Mouse (Mus musculus) MEL (cell line): ENCODE measurements around the gene Thoc6.

Experiments
- BHLHE40 ChIP-seq: IDR thresholded peaks from 2 replicates; pipeline ENCODE4 v1.6.1; 2012; ENCODE audit warnings: low read depth, mild to moderate bottlenecking, inconsistent platforms, low read length, improper control_type of control experiment, borderline replicate concordance
- CTCF ChIP-seq, 3 experiments: IDR thresholded peaks in 2 of 3; conservative IDR thresholded peaks in 1 of 3; 2 replicates each; pipeline ENCODE4 v1.5.1; 2011 to 2012; ENCODE audit warnings: low read length in 3 of 3, low read depth in 2 of 3, mild to moderate bottlenecking in 2 of 3, improper control_type of control experiment in 1 of 3, inconsistent platforms in 1 of 3, mixed read lengths in 1 of 3, moderate library complexity in 1 of 3; ENCODE audit not compliant: control insufficient read depth in 1 of 3, insufficient read depth in 1 of 3, poor library complexity in 1 of 3, severe bottlenecking in 1 of 3
- EP300 ChIP-seq, 2 experiments: IDR thresholded peaks; 2 replicates each; pipeline ENCODE4 v1.6.1; 2011; ENCODE audit warnings: improper control_type of control experiment in 2 of 2, low read length in 2 of 2, low read depth in 1 of 2, mild to moderate bottlenecking in 1 of 2
- JUND ChIP-seq: IDR thresholded peaks from 2 replicates; pipeline ENCODE4 v1.6.1; 2011; ENCODE audit warnings: low read depth, mild to moderate bottlenecking, improper control_type of control experiment, low read length
- MAX ChIP-seq: IDR thresholded peaks from 2 replicates; pipeline ENCODE4 v1.6.1; 2011; ENCODE audit warnings: low read length, improper control_type of control experiment
- MEF2A ChIP-seq: IDR thresholded peaks from 2 replicates; pipeline ENCODE4 v1.6.1; 2014; ENCODE audit warnings: low read depth, mild to moderate bottlenecking, inconsistent platforms, low read length, improper control_type of control experiment; ENCODE audit not compliant: poor library complexity, insufficient replicate concordance, severe bottlenecking; ENCODE audit errors: extremely low read depth
- POLR2A ChIP-seq, 2 experiments: IDR thresholded peaks; 2 replicates each; pipeline ENCODE4 v1.6.1; 2011 to 2012; ENCODE audit warnings: low read length in 2 of 2, mild to moderate bottlenecking in 2 of 2, control low read depth in 1 of 2, improper control_type of control experiment in 1 of 2, low read depth in 1 of 2, moderate library complexity in 1 of 2; ENCODE audit not compliant: control insufficient read depth in 1 of 2, insufficient read depth in 1 of 2, poor library complexity in 1 of 2
- TCF12 ChIP-seq: IDR thresholded peaks from 2 replicates; pipeline ENCODE4 v1.6.1; 2014; ENCODE audit warnings: low read depth, mild to moderate bottlenecking, inconsistent platforms, low read length, improper control_type of control experiment, moderate library complexity

- TF ChIP-seq MAX = no peak
- no peak for TF ChIP-seq POLR2A (IDR thresholded peaks at IDR 0.05; ENCODE audit: control insufficient read depth in 1 of 2, insufficient read depth in 1 of 2, low read depth in 1 of 2, low read length in 2 of 2, poor library complexity in 1 of 2)
- TF ChIP-seq MEF2A = no peak
- TF ChIP-seq CTCF (IDR thresholded peaks at IDR 0.05 in 2 of 3, conservative IDR thresholded peaks at IDR 0.05 in 1 of 3; ENCODE audit: control insufficient read depth in 1 of 3, insufficient read depth in 1 of 3, low read depth in 2 of 3, low read length in 3 of 3, poor library complexity in 1 of 3, severe bottlenecking in 1 of 3) = no peak
- no peak for TF ChIP-seq EP300 (IDR thresholded peaks at IDR 0.05; ENCODE audit: low read depth in 1 of 2, low read length in 2 of 2)
- TF ChIP-seq JUND = no peak
- TF ChIP-seq BHLHE40 = no peak
- no peak for TF ChIP-seq TCF12
These were observed 22.3 kb downstream of the Thoc6 start for GRCm38 (mm10) chr17:23651363-23651762.
